Mouse (Mus musculus) spleen, postnatal 14 days (tissue): Measurements from ENCODE around the gene Gm3182.
"Not testable (repeated sequence)": the region's sequence is repeated elsewhere in the genome, so short reads cannot be mapped to it uniquely, and the experiment has no call there.

Experiments used
- DNase-seq, 2 experiments: peaks; one replicate each; pipeline ENCODE4 v3.0.0; 2021 to 2022; ENCODE audit warnings: low spot score in 2 of 2

Gm3182 gene

GRCm38 (mm10) chr14:4481445-4481844, at the start of gene Gm3182:
Gene Gm3182, plus strand, starts transcription at chr14:4481745.
- not testable (repeated sequence) for DNase-seq

DNA sequence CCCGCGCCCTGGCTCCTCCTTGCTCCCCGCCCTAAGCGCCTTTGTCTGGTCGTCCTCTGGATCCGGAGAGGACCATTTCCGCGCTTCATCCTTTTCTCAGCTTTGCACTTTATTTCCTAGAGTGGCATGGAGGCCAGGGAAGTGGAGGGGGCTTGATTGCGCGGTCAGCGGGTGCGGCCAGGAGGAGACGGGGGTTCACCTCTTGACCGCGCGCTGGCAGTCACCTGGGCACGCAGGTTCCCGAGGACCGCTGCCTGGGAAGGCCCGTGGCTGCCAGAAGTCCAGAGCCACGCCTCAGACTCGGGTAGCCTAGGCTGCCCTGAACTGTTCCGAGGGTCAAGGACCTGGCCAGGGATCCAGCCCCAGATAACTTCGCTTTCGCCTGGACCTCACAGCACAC, 17.9 kb downstream of the Gm3182 start:
- DNase-seq = not testable (repeated sequence)
